Mouse (Mus musculus): ENCODE results near the gene Pomp.
"Not testable (repeated sequence)": the region's sequence is repeated elsewhere in the genome, so short reads cannot be mapped to it uniquely, and the experiment has no call there.

Pomp gene

DNA sequence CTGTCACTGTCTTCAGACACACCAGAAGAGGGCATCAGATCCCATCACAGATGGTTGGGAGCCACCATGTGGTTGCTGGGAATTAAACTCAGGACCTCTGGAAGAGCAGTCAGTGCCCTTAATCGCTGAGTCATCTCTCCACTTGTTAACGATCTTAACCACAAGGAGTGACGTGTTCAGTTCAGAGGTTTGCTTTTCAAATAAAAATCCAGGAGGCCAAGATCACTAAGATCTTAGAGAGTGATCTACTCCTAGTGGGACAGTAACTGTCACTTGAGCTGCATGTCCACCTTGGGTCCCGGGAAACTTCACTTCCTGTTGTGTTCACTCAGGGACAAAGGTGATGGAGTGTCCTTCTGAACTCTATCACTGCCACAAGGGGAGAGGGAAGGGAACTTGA lies 36.2 kb downstream of the Pomp start:
- ATAC-seq (ENCODE audit: insufficient number of reproducible peaks, low FRiP score, low TSS enrichment): not testable (repeated sequence)

DNA sequence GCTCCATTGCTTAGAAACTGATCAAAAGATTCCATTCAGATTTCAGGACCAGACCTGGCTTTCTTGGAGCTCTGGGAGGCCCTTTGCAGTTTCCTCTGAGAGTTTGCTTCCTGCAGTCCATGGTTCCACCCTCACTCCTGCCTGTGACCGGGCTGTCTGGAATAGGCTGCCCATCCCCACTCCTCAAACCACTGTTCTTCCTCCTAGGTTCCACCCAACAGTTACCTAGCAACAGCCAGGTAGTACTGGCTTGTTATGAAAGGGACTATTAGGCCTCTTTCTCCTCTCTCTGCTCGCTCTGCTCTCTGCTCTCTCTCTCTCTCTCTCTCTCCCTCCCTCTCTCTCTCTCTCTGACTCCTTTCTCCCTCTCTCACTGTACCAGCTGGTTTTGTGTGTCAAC lies 38.0 kb downstream of the Pomp start:
- no peak for ATAC-seq (ENCODE audit: insufficient number of reproducible peaks, low FRiP score, low TSS enrichment)

DNA sequence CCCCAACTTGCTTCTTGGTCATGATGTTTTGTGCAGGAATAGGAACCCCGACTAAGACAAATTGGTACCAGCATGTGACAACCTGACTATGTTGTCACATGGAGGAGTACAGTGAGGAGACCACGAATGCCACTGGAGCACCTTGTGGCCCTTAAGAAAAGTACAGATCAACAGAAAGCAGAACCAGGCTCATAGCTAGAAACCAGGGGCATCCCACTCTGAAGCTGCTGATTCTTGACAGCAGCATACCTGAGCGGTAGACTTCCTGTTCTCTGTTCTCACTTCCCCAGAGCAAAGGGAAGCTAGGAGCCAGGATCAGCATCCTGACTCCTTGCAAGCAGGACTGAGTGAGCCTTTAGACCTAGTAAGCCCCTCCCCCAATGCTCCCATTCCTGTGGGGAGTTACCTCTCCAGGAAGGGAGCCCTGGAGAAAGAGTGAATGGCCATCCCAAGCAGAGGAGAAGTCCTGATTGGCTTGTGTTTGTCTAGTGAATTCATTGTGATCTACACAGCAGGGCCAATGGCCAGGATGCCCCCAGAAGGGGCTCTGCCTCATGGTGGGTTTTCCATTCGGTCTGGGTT lies 38.8 kb downstream of the Pomp start:
- no peak for ATAC-seq (ENCODE audit: insufficient number of reproducible peaks, low FRiP score, low TSS enrichment)

DNA sequence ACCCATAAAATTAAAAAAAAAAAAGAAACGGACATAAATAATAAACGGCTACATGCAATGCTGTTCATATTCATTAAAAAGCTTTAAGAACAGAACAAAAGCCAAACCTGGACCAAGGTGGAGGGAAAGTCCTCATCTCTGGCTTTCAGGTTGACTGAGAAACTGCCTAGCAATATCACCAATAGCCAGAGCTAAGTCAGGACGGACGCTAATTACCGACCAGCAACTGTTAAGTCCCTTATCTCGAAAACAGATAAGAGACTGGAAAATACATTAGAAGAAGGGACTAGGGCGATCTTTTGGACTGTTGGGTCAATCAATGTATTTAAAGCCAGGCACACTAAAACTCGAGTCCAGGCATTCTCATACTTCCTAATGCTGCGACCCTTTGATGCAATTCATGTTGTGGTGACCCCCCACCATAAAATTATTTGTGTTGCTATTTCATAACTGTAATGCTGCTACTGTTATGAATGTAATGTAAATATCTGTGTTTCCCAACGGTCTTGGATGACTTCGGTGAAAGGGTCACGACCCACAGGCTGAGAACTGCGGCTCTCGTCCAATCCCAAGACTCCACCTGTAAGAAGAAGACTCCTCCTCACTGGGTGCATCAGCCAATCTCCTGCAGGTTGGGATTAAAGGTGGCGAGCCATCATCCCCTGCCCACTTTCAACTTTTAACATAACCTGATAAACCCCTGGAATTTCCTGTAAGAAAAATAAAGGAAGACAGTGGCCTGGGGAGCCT lies 41.9 kb downstream of the Pomp start:
- ATAC-seq (ENCODE audit: insufficient number of reproducible peaks, low FRiP score, low TSS enrichment): no peak

DNA sequence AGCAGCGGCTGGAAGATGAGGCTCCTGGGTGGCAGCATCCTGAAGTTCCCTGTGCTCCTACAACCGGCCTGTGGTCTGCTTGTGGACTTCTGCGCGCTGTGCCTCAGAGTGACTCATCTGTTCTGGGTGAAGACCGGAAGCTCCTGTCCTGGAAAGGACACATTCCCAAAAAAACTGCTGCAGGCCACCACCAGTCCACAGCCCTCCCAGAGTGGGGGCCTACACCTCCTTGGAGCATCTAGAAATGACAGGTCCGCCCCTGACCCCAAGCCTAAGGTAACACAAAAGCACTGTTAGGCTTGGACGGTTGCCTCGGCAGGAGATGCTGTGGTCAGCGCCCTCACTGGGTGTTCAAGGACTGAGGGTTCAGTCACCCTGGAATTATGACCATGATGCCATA lies 42.9 kb downstream of the Pomp start:
- ATAC-seq (ENCODE audit: insufficient number of reproducible peaks, low FRiP score, low TSS enrichment): no peak

DNA sequence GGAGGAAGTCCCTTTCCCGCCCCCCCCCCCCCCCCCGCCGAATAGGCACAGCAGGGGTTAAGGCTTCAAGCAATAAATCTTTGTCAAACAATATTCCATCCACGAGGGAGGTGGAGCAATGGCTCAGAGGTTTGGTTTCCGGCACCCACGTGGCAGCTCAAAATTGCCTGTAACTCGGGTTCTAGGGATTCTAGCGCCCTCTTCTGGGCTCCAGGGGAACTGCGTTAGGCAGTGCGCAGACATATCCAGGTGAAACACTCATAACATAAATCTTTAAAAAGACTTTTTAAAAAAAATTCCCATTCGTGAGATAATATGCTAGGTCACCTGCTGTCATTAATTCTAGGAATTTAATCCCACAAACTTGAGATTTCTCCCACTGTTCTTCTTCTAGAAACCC lies 46.9 kb downstream of the Pomp start:
- no peak for ATAC-seq (ENCODE audit: insufficient number of reproducible peaks, low FRiP score, low TSS enrichment)

DNA sequence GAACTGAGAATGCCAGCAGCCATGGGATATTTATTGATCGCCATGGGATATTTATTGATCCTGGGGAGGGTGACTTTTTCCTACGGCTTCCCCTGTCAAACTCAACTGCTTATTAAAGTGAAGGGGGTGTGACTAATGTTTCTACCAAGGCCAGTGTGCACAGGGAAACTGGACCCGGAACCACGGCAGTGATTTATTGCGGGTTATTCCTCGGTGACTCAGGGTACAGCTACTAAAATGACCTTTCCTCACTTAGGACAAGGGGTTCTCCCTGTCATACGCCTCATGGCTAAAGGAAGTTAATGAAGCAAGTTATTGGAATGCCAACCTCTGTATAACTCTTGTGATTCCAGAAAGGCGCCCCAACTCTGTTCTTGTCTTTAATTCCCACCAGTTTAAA lies 47.6 kb downstream of the Pomp start:
- no peak for ATAC-seq (ENCODE audit: insufficient number of reproducible peaks, low FRiP score, low TSS enrichment)

DNA sequence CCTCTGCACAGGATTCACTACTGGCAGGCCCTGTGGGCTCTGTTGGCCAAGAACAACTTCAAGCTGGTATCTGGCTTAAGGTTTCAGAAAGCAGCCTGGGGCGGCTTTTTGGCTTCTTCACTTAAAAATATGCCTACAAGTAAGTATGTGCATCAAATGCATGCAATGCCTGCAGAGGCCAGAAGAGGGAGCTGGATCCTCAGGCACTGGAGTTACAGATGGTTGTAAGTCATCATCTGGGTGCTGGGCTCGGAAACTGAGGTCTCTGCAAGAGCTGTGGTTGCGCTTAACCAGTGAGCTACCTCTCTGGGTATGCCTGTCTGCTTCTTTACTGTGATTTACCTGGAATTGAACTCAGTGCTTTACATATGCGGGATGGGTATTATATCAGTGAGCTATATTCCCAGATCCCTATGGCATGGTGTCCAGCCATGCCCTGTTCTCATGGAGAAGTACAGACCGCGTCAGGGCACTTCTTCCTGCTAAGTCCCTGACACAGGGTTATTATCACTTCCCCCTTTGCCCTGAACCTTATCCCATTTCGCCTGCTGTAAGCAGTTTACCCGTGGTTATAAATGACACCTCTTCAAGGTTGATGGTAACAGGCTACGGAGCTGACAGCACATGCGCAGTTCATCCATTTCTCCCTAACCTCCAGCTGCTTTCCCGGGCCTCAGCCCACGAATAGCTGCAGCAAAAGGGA lies 50.7 kb downstream of the Pomp start:
- no peak for ATAC-seq (ENCODE audit: insufficient number of reproducible peaks, low FRiP score, low TSS enrichment)

DNA sequence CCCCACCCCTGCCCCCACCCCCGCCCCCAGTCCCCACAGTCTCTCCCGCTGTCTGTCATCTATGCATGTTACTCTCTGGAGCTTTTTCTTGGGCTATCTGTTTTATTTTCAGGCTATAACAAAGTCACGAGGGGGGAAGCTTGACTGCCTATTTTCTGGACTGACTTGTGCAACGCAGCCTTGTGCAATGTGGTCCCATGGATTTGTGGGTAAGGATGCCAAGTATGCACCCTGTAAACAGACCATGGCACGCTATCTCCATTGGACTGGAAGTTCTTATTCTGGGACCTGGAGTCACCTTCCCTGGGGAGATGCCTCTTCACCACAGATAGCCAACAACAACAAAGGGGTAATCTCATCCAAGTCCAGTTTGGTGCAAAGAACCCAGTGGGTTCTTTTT lies 51.5 kb downstream of the Pomp start:
- no peak for ATAC-seq (ENCODE audit: insufficient number of reproducible peaks, low FRiP score, low TSS enrichment)

DNA sequence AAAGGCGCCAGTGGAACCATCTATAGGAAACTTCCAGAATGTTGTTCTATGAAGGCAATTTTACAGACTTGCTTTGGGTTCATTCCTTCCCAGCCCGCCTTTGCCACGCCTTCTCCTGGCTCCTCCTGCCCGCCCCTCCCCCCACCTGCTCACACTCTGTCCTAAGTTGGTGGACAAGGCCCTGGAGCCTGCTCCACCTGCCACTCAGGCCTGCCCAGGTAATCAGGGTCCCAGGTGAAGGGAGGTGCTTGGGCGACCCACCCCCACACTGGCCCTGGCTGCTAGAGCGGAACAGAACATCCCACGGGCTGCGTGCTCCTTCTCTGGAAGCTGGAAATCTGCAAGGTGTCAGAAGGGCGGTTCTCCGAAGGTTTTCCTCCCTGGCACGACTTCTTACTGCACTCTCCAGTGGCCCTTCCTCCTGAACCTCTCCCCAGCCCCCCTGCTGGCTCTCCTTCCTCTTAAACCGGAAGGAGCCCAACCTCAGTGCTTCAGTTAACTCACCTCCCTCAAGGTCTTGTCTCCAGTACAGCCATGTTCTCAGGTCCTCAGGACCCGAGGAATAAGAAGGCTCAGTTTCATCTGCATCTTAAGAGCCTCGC lies 53.1 kb downstream of the Pomp start:
- no peak for ATAC-seq (ENCODE audit: insufficient number of reproducible peaks, low FRiP score, low TSS enrichment)

DNA sequence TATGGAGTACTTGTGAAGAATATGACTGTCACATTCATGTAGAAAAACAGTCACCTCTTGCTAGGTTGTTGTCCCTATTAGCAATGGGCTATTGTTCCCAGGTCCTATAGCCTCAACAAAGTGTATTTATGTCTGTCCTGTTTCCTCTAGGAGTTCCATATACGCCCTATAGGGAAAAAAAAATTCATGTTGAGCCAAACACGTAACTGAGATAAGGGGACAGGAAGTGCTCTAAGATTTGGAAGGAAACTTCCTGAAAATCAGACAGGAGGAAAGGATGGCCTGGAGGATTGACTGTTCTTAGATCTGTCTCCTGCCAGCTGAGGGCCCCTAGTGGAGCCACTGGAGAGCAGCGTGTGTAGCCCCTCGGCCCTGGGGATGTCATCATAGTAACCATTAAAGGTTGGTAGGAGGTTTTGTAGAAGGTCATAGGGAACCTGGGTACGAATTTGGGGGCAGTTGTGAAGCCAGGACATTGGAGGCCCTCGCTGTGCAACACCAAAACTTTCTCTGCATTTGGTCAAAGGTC lies 54.8 kb downstream of the Pomp start:
- ATAC-seq (ENCODE audit: insufficient number of reproducible peaks, low FRiP score, low TSS enrichment): no peak

DNA sequence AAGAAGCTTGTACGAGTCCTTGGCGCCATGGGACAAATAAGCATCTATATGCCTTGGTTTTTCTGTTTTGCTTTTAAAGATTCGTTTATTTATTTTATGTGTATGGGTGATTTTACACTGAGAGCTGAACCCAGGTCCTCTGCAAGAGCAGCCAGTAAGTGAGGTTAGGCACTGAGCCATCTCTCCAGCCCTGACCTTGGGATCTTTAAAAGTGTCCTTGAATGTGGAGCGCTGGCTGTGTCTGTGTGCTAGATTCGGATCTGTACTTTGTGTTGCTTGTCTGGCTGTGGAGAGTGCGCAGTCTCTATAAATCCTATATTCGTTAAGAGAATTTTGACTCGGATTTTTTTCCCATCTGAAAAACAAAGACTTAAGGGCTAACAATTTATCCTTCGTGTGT lies 55.9 kb downstream of the Pomp start:
- ATAC-seq (ENCODE audit: insufficient number of reproducible peaks, low FRiP score, low TSS enrichment): no peak

DNA sequence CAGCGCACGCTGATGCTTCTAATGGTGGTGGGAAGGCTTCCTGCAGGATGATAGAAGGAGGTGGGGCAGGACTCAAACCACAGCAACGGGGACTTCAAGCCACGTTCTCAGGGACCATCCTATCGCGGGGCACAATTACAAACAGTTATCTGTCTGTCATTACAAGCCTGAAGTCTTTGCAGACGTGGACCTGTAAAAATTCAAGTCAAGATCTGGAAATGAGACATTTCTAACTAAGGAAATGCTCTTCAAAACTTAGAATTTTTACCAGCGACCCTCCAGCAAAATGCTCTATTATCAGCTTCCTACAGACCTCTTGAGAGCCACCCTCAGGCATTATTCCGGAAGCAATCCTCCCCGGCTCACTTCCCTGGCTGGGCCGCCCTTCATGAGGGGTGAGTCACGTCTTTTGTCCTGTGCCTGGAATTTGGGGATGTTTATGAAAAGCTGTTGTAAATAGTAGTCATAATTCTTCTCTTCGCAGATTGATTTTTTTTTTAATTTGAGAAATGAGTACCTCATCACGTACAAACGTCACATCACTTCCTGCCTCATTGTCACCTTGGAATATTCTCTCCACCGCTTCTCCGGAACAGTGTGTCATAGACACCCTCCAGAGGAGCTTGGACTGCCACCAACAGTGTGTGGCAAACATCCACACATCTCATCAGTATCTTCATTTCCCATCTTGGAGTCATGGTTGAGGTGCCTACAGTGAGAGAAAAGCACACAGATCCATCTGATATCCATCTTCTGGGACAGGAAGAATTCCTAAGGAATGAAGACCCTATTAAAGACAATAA lies 58.0 kb downstream of the Pomp start:
- ATAC-seq (ENCODE audit: insufficient number of reproducible peaks, low FRiP score, low TSS enrichment): no peak

DNA sequence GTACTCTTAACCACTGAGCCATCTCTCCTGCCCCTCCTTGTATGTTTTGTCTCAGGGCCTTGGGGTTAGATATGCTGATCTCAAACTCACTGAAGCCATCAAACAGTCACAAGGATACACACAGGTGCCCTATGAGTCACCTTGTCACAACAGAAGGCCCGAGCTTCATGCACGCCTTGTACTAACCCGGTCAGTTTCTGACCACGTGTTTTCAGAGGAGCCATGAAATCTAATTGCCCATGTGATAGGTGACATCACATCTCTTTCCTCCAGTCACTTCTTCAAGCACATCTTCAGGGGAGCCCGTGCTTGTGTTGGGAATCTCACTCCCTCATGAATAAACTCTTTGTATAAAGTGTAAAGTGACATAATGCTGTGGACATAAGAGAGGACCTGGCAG lies 64.4 kb downstream of the Pomp start:
- no peak for ATAC-seq (ENCODE audit: insufficient number of reproducible peaks, low FRiP score, low TSS enrichment)
